Mouse (Mus musculus) kidney, postnatal 14 days (tissue): ENCODE results near the gene Shld1.

Experiments
- DNase-seq: peaks from one replicate; pipeline ENCODE4 v3.0.0; 2022; ENCODE audit warnings: mixed read lengths

Gene Shld1

DNA sequence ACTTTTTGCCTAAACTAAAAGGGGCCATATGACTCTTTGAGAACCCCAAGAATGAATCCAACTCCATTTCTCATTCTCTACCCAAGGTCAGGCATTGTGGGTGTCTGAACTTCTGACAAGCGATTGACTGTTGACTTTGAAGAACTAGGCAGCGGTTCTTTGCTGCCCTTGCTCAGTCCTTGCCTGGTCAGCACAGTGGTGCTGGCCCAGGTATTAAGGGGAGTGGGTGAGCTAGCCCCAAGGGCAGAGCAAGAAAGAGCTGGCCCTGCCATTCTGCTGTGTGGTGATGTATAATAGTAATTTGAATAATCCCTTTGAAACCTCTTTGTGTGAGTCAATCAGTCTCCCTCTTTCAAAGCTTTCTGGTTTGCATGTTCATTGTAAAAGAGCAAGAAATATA, 39.4 kb downstream of the Shld1 start:
- DNase-seq = no peak

DNA sequence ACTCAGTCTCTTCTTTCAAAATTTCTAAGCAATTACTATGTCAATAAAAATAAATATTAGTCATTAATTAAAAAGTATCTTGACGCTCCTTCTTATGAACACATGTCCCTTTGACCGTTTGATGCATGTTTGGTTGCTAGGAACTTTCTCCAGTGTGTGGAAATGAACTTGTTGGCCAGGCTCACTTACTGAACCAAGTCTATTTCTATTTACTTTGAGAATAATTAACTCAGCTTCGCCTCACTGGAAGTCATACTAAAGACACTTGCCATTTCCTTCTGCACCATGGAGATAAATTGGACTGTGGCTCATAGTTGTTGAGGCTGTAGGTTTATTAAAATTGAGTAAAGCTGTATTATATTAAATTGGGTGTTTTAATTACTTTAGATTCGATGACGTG, 46.2 kb downstream of the Shld1 start:
- DNase-seq = peak; percentile 32

DNA sequence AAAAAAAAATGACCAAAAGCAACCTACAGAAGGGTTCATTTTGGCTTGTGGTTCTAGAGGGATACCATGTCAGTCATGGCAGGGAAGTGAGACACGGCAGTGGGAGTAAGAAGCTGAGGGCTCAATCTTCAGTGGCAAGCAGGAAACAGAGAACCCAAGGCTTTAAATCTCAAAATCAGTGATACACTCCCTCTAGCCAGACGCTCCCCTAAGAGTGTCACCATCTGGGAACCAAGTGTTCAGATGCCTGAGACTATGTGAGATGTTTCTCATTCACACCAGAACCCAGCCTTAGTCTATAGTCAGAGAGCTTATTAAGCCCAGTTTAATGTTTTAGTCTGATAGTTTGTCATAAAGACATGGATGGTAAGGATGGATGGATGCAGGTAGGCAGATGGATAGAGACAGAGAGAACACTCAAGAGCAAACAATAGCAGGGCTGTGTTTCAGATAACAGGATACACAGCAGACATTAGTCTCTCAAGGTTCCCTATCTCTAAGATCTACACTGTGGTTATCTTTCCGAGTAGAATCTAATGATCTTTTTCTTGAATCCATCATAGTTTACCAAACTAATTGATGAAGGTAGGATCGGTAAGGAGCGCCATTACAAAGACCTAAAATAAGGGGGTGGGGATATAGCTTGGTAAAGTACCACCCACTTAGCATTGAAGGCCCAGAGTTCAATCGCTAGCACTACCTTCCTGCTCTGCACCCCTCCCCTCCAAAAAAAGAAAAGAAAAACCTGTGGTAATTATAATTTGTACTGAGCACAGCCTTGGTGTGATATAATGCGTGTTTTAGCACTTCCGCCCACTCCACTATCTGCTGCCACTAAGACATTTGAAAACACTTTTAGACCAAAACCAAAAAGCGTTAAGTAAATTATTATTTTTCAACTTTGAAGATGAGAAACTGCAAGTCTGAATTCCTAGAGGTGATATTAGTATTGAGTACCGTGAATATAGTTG, 47.2 kb downstream of the Shld1 start:
- DNase-seq = no peak

DNA sequence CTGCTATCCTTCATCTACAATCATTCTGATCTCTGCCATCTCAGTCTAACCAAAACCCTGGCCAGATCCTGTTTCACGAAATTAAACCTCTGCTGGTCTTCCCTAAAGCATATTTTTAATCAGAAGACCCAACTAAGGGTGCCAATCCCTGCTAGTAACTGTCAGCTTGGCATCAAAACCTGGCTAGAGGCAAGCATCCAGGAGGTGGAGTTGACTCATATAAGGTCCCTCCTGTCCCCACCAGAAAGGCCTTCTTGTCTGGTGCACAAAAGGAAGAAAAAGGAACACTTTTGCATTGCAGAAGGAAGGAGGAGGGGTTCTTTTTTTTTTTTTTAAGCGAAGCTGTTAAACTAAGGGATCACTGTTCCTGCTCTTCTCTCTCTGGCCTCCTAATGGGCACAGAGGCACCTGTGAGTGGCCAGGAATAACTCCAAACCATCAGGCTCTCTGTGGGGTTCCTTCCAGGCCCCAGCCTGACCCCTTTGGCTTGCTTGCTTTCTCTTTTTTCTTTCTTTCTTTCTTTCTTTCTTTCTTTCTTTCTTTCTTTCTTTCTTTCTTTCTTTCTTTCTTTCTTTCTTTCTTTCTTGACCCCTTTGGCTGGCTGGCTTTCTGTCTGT, 52.2 kb downstream of the Shld1 start:
- DNase-seq = no peak

DNA sequence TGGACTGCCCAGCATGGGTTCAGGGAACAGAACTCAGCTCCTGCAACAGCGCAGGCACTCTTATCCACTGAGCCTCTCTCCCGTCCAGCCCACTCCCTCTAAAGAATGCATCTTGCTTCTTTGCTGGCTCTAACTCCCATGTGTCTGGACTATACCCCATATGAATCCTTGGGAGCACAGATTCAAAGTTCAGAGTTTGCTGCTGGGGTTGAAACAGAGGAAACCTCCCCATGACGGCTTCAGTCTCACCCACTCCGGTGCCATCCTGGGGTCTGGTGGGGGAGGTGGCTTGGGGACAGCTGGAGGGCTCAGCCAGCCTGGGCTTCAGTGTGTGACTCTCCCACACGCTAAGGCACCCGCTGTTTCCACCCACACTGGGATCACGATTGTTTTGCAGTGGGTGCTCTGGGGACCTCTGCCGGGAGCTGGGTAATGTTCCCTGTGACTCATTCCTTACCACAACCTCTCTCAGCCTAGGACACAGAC, 55.2 kb downstream of the Shld1 start:
- DNase-seq = peak; percentile 34

DNA sequence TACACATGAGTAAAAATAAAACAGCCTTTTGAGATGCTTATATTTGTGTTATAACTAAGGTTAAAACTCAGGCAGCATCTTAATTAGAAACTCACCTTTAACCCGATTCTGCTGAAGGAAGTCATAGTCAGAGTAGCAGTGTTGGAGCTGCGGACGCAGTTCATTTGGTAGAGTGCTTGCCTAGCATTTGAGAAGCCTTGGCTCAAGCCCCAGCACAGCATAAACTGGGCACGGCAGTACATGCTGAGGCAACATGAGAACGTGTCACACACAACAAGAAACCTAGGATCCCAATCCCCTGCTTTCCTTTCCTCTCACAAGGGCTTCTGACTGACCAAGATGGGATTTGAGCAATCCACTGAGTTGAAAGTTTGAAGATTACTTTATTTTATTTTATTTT, 58.1 kb downstream of the Shld1 start:
- no peak for DNase-seq

DNA sequence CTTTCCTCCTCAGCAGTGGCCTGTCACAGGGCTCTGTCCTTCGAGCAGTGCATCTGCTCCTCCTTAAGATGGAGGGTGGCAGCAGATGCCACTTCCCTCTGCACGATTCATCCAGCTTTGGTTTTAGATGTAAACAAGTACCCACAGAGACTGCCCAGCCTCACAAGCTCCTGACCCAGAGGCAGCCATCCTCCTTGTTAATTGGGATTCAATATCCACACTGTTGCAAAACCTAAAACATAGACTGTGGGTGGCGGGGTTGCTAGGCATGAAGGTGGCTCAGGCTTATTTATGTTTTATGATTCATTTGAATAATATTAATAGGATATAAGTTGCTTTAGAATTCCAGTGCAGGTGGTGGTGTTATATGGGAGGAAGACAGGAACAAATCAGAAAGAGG, 59.4 kb downstream of the Shld1 start:
- no peak for DNase-seq

DNA sequence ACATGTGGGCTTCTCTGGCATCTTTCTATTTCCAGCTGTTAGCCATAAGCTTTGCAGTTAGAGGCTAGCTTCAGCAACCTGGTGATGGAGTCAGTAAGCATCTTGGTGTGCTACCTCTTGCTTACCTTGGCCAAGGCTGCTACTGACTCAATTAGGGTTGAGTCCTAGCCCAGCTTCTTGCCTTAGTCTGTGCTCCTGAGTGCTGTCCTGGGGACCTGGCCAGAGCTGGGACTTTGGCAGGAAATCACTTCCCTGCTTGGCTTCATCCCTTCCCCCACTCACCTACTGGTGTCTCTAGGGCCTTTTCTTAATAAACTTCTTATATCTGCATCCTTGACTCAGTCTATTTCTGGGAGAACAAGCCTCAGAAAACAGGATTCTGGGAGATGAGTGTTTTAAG, 64.0 kb downstream of the Shld1 start:
- DNase-seq = no peak

DNA sequence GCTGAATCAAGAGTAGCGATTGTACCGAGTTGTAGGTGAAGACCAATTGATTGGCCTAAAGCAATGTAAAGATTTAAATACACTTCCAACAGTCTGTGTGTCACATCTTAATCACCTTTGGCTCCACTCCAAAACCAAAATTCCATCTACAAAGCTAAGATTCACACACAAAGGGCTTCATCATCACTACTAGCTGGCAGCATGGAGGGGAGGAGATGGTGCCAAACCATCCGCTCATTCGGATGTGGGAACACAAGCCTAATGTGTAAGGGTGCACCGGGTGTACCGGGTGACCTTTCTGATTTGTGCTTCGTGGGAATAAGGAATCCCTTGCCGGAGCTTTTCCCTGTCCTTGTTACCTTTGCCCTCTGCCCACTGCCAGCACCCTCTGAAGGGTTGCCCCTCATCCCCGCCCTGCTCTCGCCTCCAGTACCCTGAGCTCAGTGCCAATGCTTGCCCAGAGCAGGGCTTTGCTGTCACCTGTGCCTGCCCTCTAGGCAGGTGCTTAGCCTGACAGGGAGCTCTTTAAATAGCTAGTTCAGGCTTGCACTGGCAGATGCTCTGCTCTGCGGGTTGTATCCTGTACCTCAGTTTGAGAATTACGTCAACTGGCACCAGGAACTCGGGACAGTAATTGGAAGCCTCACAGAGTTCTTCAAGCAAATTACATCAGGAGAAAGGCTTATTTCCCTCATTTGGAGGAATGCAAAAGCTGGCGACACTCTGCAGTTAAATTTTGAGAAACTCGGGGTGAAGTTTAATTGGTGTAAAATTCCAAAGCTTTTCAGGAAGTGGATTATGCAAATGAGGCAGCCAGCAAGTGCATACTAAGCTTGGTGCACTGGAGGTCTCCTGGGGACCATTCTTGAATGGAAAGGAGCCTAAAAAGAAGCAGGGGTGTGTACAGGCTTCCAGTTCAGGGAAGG, 64.7 kb downstream of the Shld1 start:
- DNase-seq = no peak

DNA sequence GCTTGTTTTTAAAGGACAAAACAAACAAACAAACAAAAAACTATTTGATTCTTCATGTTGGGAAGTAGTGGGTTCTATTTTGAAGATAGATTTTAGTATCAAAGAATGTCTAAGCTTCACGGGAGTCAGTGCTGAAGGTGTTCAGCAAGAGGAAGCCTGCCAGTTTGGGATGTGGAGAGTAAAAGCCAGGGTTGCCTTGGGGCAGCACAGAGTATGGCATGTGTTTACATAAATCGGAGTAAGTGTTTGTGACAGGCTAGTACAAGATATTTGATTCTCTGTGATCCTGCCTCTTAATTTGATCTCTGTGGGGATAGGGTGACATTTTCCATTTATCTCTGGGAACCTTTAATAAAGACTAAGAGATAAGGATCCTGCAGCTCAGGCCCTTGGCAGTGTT, 65.7 kb downstream of the Shld1 start:
- no peak for DNase-seq

DNA sequence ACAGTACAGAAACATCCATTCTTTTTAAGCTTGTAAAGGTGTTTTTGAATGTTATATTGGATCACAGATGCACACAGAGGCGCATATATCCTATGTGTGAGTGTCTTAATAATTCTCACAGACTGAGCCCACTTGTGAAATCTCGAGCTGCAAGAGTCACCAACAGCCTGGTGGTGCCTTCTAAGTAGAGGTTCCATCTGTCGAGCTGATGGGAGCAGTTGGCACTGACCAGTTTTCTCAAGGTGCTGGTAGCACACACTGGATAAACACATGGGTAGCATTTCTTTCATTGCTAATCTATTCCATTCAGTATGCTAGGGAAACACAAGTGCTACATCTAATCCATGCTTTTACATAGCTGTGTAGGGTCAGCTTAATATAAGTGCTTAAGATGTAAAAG, 66.4 kb downstream of the Shld1 start:
- no peak for DNase-seq

DNA sequence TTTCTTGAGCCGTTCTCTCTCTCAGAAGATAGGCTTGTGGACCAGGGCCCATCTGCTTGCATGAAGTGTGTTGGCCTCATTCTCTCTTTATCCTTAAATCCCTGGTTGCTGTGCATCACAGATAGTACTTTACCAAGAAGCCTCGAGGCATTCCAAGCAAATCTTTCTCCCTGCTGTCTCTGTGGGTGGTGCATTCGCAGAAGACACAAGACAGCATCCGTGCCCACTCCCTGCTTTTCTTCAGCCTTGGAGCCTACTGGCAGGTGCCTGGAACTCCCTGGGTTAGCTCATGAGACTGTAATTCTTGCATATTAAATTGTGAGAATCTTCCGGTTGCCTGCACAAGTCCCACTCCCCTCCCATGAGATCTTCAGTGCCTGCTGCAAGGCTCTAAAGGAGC, 71.2 kb downstream of the Shld1 start:
- no peak for DNase-seq

DNA sequence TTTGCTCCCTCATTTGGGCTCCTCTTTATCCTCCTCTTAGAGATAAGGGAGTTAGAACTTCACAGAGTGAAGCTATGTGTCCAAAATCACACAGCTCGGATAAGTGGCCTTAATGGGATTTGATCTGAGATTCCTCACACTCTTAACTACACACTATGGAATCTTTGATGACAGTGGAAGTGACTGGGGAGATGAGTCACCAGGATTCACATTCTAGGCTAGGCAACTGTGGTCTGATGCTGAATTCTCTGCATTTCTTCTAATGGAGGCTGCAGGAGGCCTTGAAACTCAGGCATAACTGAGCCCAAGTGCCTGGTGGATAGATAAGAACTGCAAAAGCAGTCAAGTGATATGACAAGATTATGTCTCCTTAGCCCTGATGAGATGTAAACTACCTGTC, 84.1 kb downstream of the Shld1 start:
- no peak for DNase-seq

DNA sequence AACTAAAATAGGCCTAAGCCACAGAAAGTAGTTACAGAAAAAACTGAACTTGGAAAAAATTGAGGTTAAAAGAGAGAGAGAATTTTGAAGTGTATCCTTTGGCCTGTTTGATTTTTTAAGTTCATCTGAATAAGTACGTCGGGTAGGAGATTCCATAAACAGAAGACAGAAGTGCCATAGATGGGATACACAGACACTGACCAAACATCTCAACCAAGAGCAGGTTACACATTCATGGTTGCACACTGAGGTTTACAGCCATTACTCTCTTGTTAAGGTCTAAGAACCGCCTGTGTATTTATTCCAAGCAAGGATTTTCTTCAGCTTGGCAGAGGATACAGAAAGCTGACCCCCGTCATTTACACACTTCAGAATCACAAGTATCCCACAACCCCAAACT, 94.2 kb downstream of the Shld1 start, which contains the start of gene Chgb:
TSS of gene Chgb (plus strand) at position 301 of the 400 bp plus-strand sequence.
- no peak for DNase-seq

DNA sequence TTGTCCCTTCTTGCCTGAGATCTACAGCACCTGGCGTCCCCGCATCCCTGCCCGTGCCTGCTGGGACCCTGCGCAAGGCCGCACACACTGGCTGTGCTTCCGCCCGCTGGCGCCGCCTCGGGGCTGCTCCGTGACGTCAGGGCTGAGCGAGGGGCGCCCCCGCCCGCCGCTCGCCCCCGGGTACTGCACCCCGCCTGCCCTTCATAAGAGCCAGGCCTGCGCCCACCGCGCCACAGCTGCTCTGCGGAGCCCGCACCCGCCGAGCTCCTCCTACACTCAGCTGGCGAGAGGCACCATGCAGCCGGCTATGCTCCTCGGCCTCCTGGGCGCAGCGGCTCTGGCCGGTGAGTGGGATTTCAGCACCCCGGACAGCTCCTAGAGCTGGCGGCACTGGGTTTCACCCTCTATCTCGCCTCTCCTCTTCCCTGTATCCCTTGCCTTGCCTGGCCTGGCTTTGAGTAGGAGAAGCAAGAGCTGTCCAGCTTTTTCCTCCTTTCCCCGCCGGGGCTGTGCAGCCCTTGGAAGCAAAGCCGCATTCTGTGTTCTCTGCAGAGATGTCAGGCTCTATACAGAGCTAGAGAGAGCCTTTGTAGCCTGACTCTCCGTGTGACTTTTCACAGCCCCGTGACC, 94.8 kb downstream of the Shld1 start:
- DNase-seq = peak; percentile 93

DNA sequence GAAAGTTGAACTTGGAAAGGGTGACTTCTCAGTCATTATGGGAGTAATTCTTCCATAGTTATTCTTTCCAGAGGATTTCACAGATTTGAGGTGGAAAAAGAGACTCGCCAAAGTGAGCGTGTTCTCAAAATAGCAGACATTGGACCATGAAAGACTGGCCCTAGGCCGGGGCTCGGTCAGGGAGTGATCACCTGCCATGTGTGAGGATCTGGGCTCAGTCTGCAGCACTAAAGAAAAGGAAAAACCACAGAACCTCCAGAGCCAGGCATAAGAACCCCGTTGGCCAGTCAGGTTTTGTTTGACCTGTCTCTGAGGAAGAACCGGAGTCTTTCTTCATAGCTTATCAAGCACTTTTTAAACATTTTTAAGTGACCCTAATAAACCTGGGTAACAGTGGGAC, 97.3 kb downstream of the Shld1 start:
- no peak for DNase-seq

DNA sequence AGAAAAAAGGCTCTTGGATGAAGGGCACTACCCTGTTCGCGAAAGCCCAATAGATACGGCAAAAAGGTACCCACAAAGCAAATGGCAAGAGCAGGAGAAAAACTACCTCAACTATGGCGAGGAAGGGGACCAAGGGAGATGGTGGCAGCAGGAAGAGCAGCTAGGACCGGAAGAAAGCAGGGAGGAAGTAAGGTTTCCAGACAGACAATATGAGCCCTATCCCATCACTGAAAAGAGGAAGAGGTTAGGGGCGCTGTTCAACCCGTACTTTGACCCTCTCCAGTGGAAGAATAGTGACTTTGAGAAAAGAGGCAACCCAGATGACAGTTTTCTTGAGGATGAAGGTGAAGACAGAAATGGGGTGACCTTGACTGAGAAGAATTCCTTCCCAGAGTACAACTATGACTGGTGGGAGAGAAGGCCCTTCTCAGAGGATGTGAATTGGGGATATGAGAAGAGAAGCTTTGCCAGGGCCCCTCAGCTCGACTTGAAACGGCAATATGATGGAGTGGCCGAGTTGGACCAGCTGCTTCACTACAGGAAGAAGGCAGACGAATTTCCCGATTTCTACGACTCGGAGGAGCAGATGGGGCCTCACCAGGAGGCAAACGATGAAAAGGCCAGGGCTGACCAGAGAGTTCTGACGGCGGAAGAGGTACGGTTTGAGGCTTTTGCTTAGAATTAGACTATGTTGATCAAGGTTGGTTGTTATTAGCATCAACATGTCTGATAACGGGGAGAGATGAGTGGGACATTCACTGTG, 106.9 kb downstream of the Shld1 start:
- DNase-seq = no peak

DNA sequence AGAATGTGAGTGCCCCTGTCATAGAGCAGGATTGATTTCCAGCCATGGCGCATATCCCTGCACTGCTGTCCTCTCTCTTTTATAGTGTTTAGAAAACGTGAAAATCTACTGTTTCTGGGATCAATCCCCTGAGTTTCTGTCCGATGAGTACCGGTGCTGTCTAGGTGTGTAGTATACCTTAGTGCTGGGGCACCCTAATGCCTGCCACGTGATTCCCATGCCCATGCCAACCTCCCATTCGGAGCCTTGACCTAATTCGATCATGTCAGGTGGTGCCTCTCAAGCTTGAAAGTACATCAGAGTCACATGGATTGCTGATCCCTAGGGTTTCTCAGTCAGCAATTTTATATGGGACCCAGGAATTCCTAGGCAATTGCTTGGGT, 107.5 kb downstream of the Shld1 start:
- DNase-seq = no peak
